Mouse (Mus musculus) heart, postnatal 25 days (tissue): Measurements from ENCODE around the gene Cacng4. TPM values are rescaled to one million over a fixed set of nuclear protein-coding genes. Genes with fewer than 3 reads are reported as not detected.

Experiments used
- total RNA-seq, 2 experiments: library from RNA; stranded (reverse); gene quantifications; 2 replicates each; pipeline ENCODE4 v1.2.3; 2021

Cacng4 gene
- total RNA-seq, 2 experiments from 2014 or later, result 0.16 TPM; not detected in 1

Other genes with a start within 250 kb of the Cacng4 start
- gene Helz, start 246.6 kb downstream of the Cacng4 start, total RNA-seq, result 10 to 100 TPM; 25.3 to 28.0 TPM
- not detected for gene Cacng1, start 78.0 kb downstream of the Cacng4 start, total RNA-seq
- under 1 TPM; 0.06 to 0.10 TPM for gene Cacng5, start 120.5 kb upstream of the Cacng4 start, total RNA-seq